Mouse (Mus musculus): Measurements from ENCODE around the gene Gm21518. TPM values are rescaled to one million over a fixed set of nuclear protein-coding genes. Genes with fewer than 3 reads are reported as not detected.
"Not testable (repeated sequence)": the region's sequence is repeated elsewhere in the genome, so short reads cannot be mapped to it uniquely, and the experiment has no call there.

Gene Gm21518
- polyA plus RNA-seq (2015; fragmentation: Nextera tagmentation; extraction: Ambion mirVana) = not detected in 2 replicates

- H3K27ac ChIP-seq (replicated peaks); H3K36me3 ChIP-seq; ATAC-seq (ENCODE audit: low FRiP score); H3K9me3 ChIP-seq (replicated peaks); H3K4me1 ChIP-seq; H3K27me3 ChIP-seq (replicated peaks); H3K9ac ChIP-seq (replicated peaks); H3K4me3 ChIP-seq (replicated peaks); H3K4me2 ChIP-seq: not testable (repeated sequence)
- WGBS = no CpG with 5 or more reads among the region's 6 CpGs
Observed at GRCm38 (mm10) chrY:62190566-62190965, at the start of gene Gm21518. Gene Gm21518, plus strand, starts transcription at chrY:62190866.
